Mouse (Mus musculus) gastrocnemius, postnatal 14 days (tissue): Measurements from ENCODE around the gene Vmn1r191. TPM values are rescaled to one million over a fixed set of nuclear protein-coding genes. Genes with fewer than 3 reads are reported as not detected.
"Not testable (repeated sequence)": the region's sequence is repeated elsewhere in the genome, so short reads cannot be mapped to it uniquely, and the experiment has no call there.

Experiments used
- DNase-seq: peaks from one replicate; pipeline ENCODE4 v3.0.0; 2021; ENCODE audit warnings: mixed read lengths
- intact Hi-C: fragments of 180-260 bp; cut with DNase I; formaldehyde crosslinking; loops from one replicate; pipeline ENCODE4 v1.15.1; 2025; ENCODE audit warnings: low total_unique reads
- long read RNA-seq, 2 experiments: library from polyadenylated mRNA; stranded (forward); transcript quantifications; one replicate each; pipeline ENCODE4 v2.0.0; 2021
- microRNA-seq, 2 experiments: library from miRNA; unstranded; fragments of <30 nt; microRNA quantifications; one replicate each; pipeline ENCODE4 v1.2.0; 2021
- total RNA-seq, 2 experiments: library from RNA; stranded (reverse); gene quantifications; 2 replicates each; pipeline ENCODE4 v1.2.3; 2021

Vmn1r191 gene
- not detected for total RNA-seq
- long read RNA-seq, experiment 1 = 0 reads
- long read RNA-seq, experiment 2 = 0 reads

- intact Hi-C loops = no loop called here
- DNase-seq = no peak
Observed at GRCm38 (mm10) chr13:22183869-22184268, at the start of gene Vmn1r191. Vmn1r191 (minus strand) TSS chr13:22183969.

DNA sequence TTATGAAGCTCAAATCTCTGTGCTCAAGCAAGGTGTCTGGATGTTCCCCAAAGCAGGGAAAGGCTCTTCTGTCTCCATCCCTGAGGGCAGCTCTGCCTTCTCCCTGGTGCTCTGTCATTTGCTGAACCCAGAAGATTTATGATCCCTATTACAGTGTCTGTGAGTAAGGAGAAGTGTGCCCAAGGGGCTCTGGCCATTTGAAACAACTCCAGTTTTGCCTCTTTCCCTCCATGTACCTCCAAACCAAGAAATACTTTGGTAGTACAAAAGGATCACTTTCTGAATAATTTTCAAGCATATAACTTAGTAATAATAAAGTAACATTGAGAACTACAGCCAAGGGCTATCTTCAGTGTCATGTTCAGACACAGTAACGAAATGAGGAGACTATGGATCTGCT is 39.3 kb upstream of the Vmn1r191 start, which contains the start of gene Vmn1r193:
Vmn1r193 (minus strand) TSS at position 101 of the 400 bp plus-strand sequence.
- intact Hi-C loops = not testable (repeated sequence)

GRCm38 (mm10) chr13:22192756-22193155 is 9.0 kb upstream of the Vmn1r191 start:
- intact Hi-C loops, DNase-seq: not testable (repeated sequence)

More for the DNA sequence above, 39.3 kb upstream of the Vmn1r191 start, which contains the start of gene Vmn1r193:
- not testable (repeated sequence) for DNase-seq

GRCm38 (mm10) chr13:22191041-22191440 is 7.3 kb upstream of the Vmn1r191 start, which contains the start of gene Vmn1r192:
Vmn1r192 (minus strand) TSS chr13:22191141.
- intact Hi-C loops = no loop called here
- DNase-seq = no peak

DNA sequence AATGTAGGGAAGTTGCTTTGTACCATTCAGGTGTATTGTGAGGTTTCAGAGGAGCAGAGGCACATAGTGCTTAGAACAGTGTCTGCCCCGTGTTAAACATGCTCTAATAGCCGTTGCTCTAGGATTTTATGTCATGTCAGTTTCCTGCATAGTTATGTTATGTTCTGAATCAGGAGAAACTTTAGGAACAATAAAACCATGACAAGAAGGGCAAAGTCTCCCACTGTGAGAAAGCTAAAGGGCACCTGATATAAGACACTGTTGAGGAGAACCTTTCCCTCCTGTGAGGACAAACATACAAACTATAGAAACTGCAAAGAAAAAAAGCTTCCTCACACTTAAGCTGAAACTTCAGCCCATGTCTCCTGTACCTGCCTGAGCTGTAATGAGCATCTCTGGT is 6.6 kb upstream of the Vmn1r191 start:
- intact Hi-C loops = no loop called here
- DNase-seq = no peak

DNA sequence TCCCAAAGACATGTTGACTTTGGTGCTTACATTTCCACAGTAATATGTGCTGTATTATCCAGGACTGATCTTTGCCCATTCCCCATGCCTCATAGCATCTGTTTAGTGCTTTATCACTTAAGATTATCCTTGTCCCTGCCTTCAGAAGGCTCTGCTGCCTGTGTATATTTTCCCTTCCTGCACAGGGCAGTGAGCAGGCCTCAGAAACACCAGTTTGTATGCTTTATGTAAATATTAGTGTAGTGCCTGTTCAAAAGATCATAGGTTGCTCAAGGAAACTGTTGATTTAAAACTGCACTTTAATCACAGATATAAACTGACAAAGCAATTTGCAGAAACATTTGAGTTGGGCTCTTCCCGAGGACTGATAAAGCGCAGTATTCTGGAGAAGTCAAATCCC is 5.5 kb upstream of the Vmn1r191 start:
- intact Hi-C loops = no loop called here
- no peak for DNase-seq

GRCm38 (mm10) chr13:22168416-22168815 is 15.4 kb downstream of the Vmn1r191 start:
- intact Hi-C loops = no loop called here
- DNase-seq = peak; percentile 3

DNA sequence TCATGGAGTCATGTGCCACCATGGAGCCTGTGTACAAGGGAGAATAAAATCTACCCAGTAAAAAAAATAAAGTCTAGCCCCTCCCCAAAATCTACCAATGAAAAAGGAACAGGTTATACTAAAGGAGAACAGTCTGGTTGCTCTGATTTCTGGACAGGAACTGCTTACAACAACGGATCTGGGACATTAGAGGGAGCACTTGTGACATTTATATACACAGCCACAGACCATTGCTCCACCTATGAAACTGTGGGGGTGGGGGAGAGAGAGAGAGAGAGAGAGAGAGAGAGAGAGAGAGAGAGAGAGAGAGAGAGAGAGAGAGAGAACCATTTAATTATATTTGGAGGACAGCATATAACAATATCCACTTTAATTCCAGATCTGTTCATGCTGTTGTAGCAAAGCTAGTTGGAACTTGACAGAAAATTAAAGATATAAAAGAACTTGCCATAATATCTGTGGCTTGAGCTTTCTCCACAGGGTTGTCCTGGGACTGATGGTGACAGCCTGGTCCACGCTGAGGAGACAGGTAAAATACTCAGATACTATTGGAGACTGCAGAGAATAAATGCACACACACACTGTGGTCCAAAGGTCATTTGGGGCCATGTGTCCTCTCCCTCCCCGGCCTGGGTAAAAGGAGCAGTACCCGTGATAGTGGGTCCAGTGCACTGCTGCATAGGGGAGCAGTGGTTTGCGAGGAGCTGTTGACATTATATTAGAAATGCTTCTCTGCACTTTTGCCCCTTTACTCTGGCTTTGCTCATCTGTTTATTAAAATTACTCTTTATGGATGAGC is 47.1 kb downstream of the Vmn1r191 start:
- DNase-seq, intact Hi-C loops: not testable (repeated sequence)

Small RNAs within 50 kb of the gene (microRNA-seq; reads per million reads assigned to microRNA genes)
- gene Gm23282 (0 reads per million in 2 experiments), gene Gm25084 (0 reads per million in 2 experiments)

Other genes with a start within 250 kb of the Vmn1r191 start
- under 1 TPM; 0.33 to 0.38 TPM for gene Zfp184, start 238.9 kb downstream of the Vmn1r191 start, total RNA-seq
- gene Pom121l2, start 202.8 kb downstream of the Vmn1r191 start, total RNA-seq = not detected
- not detected for gene Prss16, start 174.2 kb downstream of the Vmn1r191 start, total RNA-seq
- gene Hist1h2ah, start 148.4 kb downstream of the Vmn1r191 start, total RNA-seq = 10 to 100 TPM; 45.8 to 69.2 TPM
- 10 to 100 TPM; 80.3 to 90.2 TPM for gene Hist1h2bk, start 148.1 kb downstream of the Vmn1r191 start, total RNA-seq
- 10 to 100 TPM; 46.4 to 49.7 TPM for gene Hist1h4i, start 142.6 kb downstream of the Vmn1r191 start, total RNA-seq
- gene Hist1h2ag, start 141.0 kb downstream of the Vmn1r191 start, total RNA-seq = 10 to 100 TPM; 40.6 to 42.0 TPM
- 10 to 100 TPM; 41.8 to 44.7 TPM for gene Hist1h2bj, start 140.8 kb downstream of the Vmn1r191 start, total RNA-seq
- gene Vmn1r188, start 99.5 kb downstream of the Vmn1r191 start, total RNA-seq = not detected
- not detected for gene Vmn1r189, start 78.1 kb downstream of the Vmn1r191 start, total RNA-seq
- gene Vmn1r192, start 7.2 kb upstream of the Vmn1r191 start, total RNA-seq = not detected
- not detected for gene Vmn1r193, start 39.2 kb upstream of the Vmn1r191 start, total RNA-seq
- gene Vmn1r194, start 60.2 kb upstream of the Vmn1r191 start, total RNA-seq = not detected
- gene Vmn1r195, start 86.6 kb upstream of the Vmn1r191 start, total RNA-seq = not detected
- not detected for gene Vmn1r196, start 106.0 kb upstream of the Vmn1r191 start, total RNA-seq
- not detected for gene Vmn1r197, start 140.6 kb upstream of the Vmn1r191 start, total RNA-seq
- not detected for gene Vmn1r198, start 166.4 kb upstream of the Vmn1r191 start, total RNA-seq
- gene Vmn1r199, start 195.8 kb upstream of the Vmn1r191 start, total RNA-seq = not detected
- gene Vmn1r200, start 206.4 kb upstream of the Vmn1r191 start, total RNA-seq = not detected